Mouse (Mus musculus): ENCODE data around the gene Ak8. TPM values are rescaled to one million over a fixed set of nuclear protein-coding genes. Genes with fewer than 3 reads are reported as not detected.

The Ak8 gene
- polyA plus RNA-seq, 1 experiment from 2014 or later, result 4.3 TPM

DNA sequence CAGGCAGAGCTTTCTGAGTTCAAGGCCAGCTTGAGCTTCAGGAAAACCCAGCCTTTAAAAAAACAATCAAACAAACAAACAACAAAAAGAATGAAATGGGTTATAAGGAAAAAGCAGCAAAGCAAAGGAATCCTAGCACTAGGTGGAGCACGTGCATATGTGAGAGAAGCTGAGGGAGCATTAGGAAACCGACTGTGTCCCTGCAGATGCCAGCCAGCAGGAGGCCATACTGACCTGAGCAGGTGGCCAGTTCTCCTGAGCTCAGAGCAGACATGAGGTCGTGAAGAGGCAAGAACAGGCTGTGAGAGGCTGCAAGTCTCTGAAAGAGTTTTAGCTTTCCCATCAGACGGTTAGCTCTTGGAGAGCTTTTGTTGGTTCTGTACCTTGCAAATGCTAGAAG is 129.3 kb downstream of the Ak8 start:
- ATAC-seq (ENCODE audit: low FRiP score, low TSS enrichment), result no peak
- Histone ChIP-seq H3K27ac (replicated peaks; ENCODE audit: low read depth, low read length) (no peak overlapping the region), H3K36me3 (ENCODE audit: control insufficient read depth, insufficient read depth, low read length) (peaks cover 91% of the 10 kb centered on the region), H3K4me1 (ENCODE audit: control insufficient read depth, insufficient read depth, low read length) (no peaks in the 10 kb centered on the region), H3K4me3 (replicated peaks; ENCODE audit: low read depth, low read length) (no peak overlapping the region), H3K27me3 (ENCODE audit: control insufficient read depth, insufficient read depth, low read length) (no peaks in the 10 kb centered on the region), H3K9me3 (ENCODE audit: control insufficient read depth, low read length) (no peaks in the 10 kb centered on the region), H3K4me2 (ENCODE audit: low read length) (no peak overlapping the region), H3K9ac (replicated peaks; ENCODE audit: low read length) (no peak overlapping the region)
- 50% methylated on average over 4 of the region's 4 CpGs for WGBS
- peak; percentile 3 for DNase-seq

DNA sequence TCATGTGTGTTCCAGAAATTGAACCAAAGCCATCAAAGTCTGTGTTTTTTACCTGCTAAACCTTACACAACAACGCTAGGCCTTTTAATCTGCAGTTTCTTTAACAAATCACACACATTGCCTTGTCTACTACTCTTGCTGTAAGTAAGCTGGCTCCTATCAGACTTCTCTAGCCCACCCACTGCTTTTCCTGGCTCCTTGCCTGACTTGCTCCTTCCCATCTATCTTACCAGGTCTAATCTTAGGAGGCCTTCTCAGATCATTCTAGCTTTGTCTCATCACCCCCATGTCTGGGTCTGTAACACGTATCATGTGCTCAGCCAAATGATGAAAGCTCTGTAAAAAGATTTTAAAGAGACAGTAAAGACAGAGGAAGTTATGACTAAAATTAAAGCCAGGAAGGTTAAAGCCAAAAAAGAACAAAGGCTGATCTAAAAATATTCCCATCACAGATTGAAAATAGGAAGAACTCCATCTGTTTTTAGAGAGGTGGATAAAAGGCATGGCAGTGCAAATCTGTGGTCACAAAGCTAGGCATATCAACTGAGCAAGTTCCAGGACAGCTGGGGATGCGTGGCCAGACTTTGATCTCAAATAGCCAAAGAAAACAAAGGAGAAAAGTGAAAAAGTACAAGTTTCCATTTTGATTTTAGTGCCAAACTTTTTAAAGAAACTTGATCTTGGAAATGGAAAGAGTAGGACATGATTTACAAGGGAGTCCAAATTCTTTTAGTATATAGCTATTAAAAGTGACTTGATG is 136.4 kb downstream of the Ak8 start:
- H3K27ac ChIP-seq (replicated peaks; ENCODE audit: low read depth, low read length), result no peak overlapping the region
- H3K4me3 ChIP-seq (replicated peaks; ENCODE audit: low read depth, low read length), result no peak overlapping the region
- no peaks in the 10 kb centered on the region for H3K9me3 ChIP-seq (ENCODE audit: control insufficient read depth, low read length)
- H3K36me3 ChIP-seq (ENCODE audit: control insufficient read depth, insufficient read depth, low read length), result peaks cover 40% of the 10 kb centered on the region
- 88% methylated on average over 3 of the region's 3 CpGs for WGBS
- H3K9ac ChIP-seq (replicated peaks; ENCODE audit: low read length), result no peak overlapping the region
- peaks cover 25% of the 10 kb centered on the region for H3K4me1 ChIP-seq (ENCODE audit: control insufficient read depth, insufficient read depth, low read length)
- ATAC-seq (ENCODE audit: low FRiP score, low TSS enrichment) (no peak), DNase-seq (no peak)
- H3K4me2 ChIP-seq (ENCODE audit: low read length), result no peak overlapping the region
- no peaks in the 10 kb centered on the region for H3K27me3 ChIP-seq (ENCODE audit: control insufficient read depth, insufficient read depth, low read length)

DNA sequence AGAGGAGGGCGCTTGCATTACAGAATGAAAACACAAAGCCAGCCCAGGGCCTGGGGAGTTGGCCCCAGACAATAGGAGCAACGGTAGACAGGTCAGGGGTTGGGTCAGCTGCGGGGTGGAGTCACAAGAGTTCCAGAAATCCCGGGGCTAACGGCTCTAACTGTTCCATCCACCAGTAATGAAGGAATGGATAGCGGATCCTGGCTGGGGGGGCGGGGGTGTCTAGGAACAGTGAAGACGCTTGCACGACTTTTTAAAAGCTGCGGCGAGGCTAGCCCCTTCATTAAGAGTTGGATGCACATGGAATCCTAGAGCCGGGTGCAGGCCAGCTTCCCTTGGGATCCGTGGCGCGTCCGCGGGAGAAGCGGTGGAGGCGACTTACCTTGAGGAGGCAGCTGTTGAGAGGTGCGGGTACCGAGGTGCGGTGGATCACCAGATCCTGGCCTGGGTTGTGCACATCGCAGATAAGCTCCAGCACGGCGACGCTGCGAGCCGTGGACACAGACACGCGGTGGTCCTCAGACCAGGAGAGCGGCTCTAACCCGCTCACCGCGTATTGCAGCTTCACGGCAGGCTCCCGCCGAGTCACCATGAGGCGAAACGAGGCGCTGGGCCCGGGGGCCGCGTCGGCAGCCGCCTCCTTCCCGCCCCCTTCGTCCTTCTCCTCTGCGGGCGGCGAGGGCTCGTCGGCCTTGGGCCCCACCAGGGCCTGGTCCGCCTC is 139.7 kb downstream of the Ak8 start:
- WGBS, result under 1% methylated on average over 53 of the region's 53 CpGs
- ATAC-seq (ENCODE audit: low FRiP score, low TSS enrichment) (no peak; the same call in 1 of the 2 replicates), DNase-seq (no peak)
- peak overlapping the region; percentile 99 for H3K4me3 ChIP-seq (replicated peaks; ENCODE audit: low read depth, low read length)
- H3K27ac ChIP-seq (replicated peaks; ENCODE audit: low read depth, low read length), result peak overlapping the region; percentile 86
- peak overlapping the region; percentile 91 for H3K9ac ChIP-seq (replicated peaks; ENCODE audit: low read length)
- H3K36me3 ChIP-seq (ENCODE audit: control insufficient read depth, insufficient read depth, low read length), result peaks cover 11% of the 10 kb centered on the region
- H3K9me3 ChIP-seq (ENCODE audit: control insufficient read depth, low read length), result no peaks in the 10 kb centered on the region
- H3K27me3 ChIP-seq (ENCODE audit: control insufficient read depth, insufficient read depth, low read length), result no peaks in the 10 kb centered on the region
- H3K4me2 ChIP-seq (ENCODE audit: low read length), result peak overlapping the region; percentile 97
- peaks cover 38% of the 10 kb centered on the region for H3K4me1 ChIP-seq (ENCODE audit: control insufficient read depth, insufficient read depth, low read length)

DNA sequence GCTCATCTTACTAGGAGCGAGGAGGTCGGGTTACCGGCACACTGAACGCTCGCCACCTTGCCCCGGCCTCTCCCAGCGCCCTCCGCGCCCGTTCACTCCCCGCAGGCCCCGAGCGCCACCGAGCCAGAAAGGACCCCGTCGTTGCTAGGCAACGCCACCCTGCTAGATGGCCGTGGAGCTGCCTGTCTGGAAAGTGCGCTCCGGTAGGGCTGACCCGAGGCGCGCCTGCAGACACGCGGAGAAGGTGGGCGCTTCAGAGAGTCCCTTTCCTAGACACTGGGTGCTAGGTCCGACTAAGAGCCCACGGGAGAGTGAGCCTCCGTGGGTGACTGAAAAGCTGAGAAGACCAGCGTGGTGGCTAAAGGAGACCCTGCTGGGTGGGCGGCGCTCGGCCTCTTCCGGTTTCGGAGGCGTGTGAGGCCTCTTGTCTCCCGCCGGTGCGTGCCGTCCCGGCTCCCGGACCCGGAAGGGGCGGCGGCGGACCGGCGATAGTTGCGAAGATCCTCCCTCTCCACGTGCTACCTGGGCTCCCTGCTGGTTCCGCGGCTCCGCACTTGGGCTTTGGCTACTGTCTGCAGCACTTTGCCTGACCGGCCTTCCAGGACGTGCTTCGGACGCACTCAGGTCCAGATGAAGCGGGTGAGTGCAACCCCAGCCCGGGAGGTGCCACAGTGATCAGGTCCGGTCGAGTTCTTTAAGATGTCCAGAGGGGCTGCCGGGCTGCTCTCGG is 140.4 kb downstream of the Ak8 start, which contains the start of the genes Gtf3c4 and Ddx31:
Gene Gtf3c4, minus strand, starts transcription at position 139 of the 730 bp plus-strand sequence.
Gene Ddx31, plus strand, starts transcription at position 185 of the 730 bp plus-strand sequence.
- ATAC-seq (ENCODE audit: low FRiP score, low TSS enrichment), result peak; percentile 96
- Histone ChIP-seq H3K9ac (replicated peaks; ENCODE audit: low read length) (peak within 1 kb of the TSS; percentile 91), H3K4me1 (ENCODE audit: control insufficient read depth, insufficient read depth, low read length) (peaks cover 38% of the 10 kb centered on the region), H3K4me3 (replicated peaks; ENCODE audit: low read depth, low read length) (peak within 1 kb of the TSS; percentile 99), H3K27ac (replicated peaks; ENCODE audit: low read depth, low read length) (peak within 1 kb of the TSS; percentile 86), H3K9me3 (ENCODE audit: control insufficient read depth, low read length) (no peaks in the 10 kb centered on the region), H3K27me3 (ENCODE audit: control insufficient read depth, insufficient read depth, low read length) (no peaks in the 10 kb centered on the region), H3K4me2 (ENCODE audit: low read length) (peak within 1 kb of the TSS; percentile 97), H3K36me3 (ENCODE audit: control insufficient read depth, insufficient read depth, low read length) (peaks cover 10% of the 10 kb centered on the region)
- peak; percentile 98 for DNase-seq
- under 1% methylated on average over 63 of the region's 63 CpGs for WGBS

DNA sequence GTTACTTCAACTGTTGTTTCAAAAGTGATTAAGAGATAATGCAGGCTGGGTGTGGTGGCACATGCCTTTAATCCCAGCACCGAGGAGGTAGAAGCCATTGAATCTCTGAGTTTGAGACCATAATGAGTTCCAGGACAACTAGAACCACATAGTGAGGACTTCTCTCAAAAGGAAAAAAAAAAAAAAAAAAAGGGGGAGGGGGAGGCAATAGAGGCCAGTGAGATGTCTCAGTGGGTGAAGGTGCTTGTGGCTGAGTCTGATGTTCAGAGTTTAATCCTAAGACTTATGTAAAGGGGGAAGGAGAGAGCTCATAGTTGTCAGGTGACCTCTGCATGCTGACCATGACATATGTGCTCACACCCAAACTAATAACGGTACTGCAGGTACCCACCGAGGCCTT is 142.1 kb downstream of the Ak8 start:
- Histone ChIP-seq H3K4me1 (ENCODE audit: control insufficient read depth, insufficient read depth, low read length) (peaks cover 36% of the 10 kb centered on the region), H3K36me3 (ENCODE audit: control insufficient read depth, insufficient read depth, low read length) (peaks cover 20% of the 10 kb centered on the region), H3K4me3 (replicated peaks; ENCODE audit: low read depth, low read length) (peak overlapping the region; percentile 99; the same call in 1 of the 2 replicates), H3K9ac (replicated peaks; ENCODE audit: low read length) (no peak overlapping the region), H3K27me3 (ENCODE audit: control insufficient read depth, insufficient read depth, low read length) (no peaks in the 10 kb centered on the region), H3K4me2 (ENCODE audit: low read length) (peak overlapping the region; percentile 97), H3K27ac (replicated peaks; ENCODE audit: low read depth, low read length) (no peak overlapping the region), H3K9me3 (ENCODE audit: control insufficient read depth, low read length) (no peaks in the 10 kb centered on the region)
- WGBS, result 77% methylated on average over 3 of the region's 3 CpGs
- no peak for ATAC-seq (ENCODE audit: low FRiP score, low TSS enrichment)
- DNase-seq, result no peak

DNA sequence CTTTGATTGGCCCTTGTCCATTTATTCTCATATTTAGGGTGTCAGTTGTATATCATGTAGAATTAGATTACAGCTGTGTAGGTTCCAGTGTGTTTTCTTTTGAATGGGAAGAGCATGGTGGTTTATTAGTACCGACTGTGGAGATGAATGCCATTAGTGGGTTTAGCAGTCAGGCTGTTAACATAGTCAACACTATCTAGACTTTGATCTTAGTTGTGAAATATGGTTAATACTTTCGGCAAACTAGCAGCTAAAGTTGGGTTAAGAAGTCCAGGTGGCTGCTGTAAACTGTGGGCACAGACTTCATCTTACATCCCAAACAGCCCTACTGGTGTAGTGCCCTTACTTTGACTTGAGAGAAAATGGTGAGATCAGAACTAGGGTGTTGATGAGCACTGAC is 148.9 kb downstream of the Ak8 start:
- H3K4me3 ChIP-seq (replicated peaks; ENCODE audit: low read depth, low read length), result no peak overlapping the region
- H3K9me3 ChIP-seq (ENCODE audit: control insufficient read depth, low read length), result no peaks in the 10 kb centered on the region
- no peak overlapping the region for H3K27ac ChIP-seq (replicated peaks; ENCODE audit: low read depth, low read length)
- no peak for ATAC-seq (ENCODE audit: low FRiP score, low TSS enrichment)
- no peak for DNase-seq
- no peak overlapping the region for H3K4me2 ChIP-seq (ENCODE audit: low read length)
- no peak overlapping the region for H3K9ac ChIP-seq (replicated peaks; ENCODE audit: low read length)
- no peaks in the 10 kb centered on the region for H3K27me3 ChIP-seq (ENCODE audit: control insufficient read depth, insufficient read depth, low read length)
- peaks cover 65% of the 10 kb centered on the region for H3K36me3 ChIP-seq (ENCODE audit: control insufficient read depth, insufficient read depth, low read length)
- no peaks in the 10 kb centered on the region for H3K4me1 ChIP-seq (ENCODE audit: control insufficient read depth, insufficient read depth, low read length)
- 95% methylated on average over 2 of the region's 2 CpGs for WGBS

DNA sequence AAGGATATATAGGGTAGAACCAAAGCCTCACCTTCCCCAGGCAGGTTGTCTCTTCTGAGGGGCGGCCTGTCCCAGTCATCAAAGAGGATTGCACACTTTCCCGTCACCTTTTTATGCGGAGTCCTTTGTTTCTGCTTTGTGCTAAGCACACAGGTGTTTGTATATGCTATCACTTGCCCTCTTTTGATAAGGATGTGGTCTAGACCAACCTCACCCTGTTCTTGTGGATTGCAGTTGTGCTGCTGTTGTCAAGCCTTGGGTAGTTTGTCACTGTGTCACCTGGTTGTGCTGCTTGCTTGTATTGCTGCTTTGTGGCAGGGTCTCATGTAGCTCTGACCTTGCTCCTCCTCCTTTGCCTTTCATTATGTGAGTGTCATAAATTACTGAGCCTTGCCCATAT is 152.6 kb downstream of the Ak8 start:
- 97% methylated on average over 3 of the region's 3 CpGs for WGBS
- ATAC-seq (ENCODE audit: low FRiP score, low TSS enrichment) (no peak), DNase-seq (no peak)
- H3K27me3 ChIP-seq (ENCODE audit: control insufficient read depth, insufficient read depth, low read length), result no peaks in the 10 kb centered on the region
- H3K36me3 ChIP-seq (ENCODE audit: control insufficient read depth, insufficient read depth, low read length), result peaks cover 64% of the 10 kb centered on the region
- no peak overlapping the region for H3K4me2 ChIP-seq (ENCODE audit: low read length)
- H3K9me3 ChIP-seq (ENCODE audit: control insufficient read depth, low read length), result no peaks in the 10 kb centered on the region
- no peak overlapping the region for H3K9ac ChIP-seq (replicated peaks; ENCODE audit: low read length)
- no peak overlapping the region for H3K4me3 ChIP-seq (replicated peaks; ENCODE audit: low read depth, low read length)
- no peaks in the 10 kb centered on the region for H3K4me1 ChIP-seq (ENCODE audit: control insufficient read depth, insufficient read depth, low read length)
- H3K27ac ChIP-seq (replicated peaks; ENCODE audit: low read depth, low read length), result no peak overlapping the region

DNA sequence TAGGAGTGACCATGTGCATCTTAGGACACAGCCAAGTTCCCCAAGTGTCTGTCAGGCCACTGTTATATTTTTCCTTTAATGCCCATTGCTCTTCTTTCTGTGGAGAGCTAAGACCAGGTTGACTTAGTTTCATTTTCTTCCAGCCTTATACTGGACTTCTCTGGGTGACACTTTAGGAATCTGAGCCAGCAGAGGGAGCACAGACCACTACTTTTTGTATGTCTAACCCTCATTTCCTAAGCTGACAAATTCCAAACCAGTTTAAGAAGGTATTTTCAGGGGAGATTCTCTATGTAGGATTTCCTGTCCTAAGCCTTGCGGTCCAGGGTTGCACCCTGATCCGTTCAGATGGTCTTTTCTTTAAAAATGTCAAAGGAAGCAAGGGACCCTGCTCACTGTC is 155.8 kb downstream of the Ak8 start:
- Histone ChIP-seq H3K9me3 (ENCODE audit: control insufficient read depth, low read length) (no peaks in the 10 kb centered on the region), H3K27me3 (ENCODE audit: control insufficient read depth, insufficient read depth, low read length) (no peaks in the 10 kb centered on the region), H3K4me1 (ENCODE audit: control insufficient read depth, insufficient read depth, low read length) (no peaks in the 10 kb centered on the region), H3K27ac (replicated peaks; ENCODE audit: low read depth, low read length) (no peak overlapping the region), H3K4me2 (ENCODE audit: low read length) (no peak overlapping the region), H3K36me3 (ENCODE audit: control insufficient read depth, insufficient read depth, low read length) (peaks cover 62% of the 10 kb centered on the region), H3K9ac (replicated peaks; ENCODE audit: low read length) (no peak overlapping the region), H3K4me3 (replicated peaks; ENCODE audit: low read depth, low read length) (no peak overlapping the region)
- DNase-seq (peak; percentile 53), ATAC-seq (ENCODE audit: low FRiP score, low TSS enrichment) (no peak)
- WGBS, result 94% methylated on average over 2 of the region's 2 CpGs
